Mouse (Mus musculus): ENCODE results near the gene Tmod3. TPM values are rescaled to one million over a fixed set of nuclear protein-coding genes. Genes with fewer than 3 reads are reported as not detected.

Gene Tmod3
- polyA plus RNA-seq (2012; rRNA removed), result 53.7 and 62.4 TPM in 2 replicates

DNA sequence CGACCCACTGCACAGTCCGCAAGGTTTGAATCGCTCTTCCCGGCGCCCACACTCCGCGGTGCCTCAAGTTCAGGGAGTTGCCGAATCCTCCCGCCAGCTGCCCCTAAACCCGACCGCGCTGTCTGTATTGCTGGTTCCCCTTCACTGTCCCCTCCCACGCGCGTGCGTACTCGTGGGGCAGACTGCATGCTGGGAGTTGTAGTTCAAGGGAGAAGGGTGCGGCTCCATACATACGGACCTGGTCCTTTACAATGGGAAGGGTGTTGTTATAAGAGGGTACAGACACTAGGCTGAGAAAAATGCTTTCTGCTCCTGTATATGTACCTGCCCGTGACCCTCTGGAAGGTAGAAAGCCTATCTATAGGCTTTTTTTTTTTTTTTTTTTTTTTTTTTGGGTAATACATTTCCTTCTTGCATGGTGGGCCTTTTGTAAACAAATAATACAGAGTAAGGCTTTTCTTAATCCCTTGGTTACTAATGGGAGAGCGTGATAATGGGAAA lies at the start of gene Tmod3:
Gene Tmod3, minus strand, starts transcription at position 146 of the 501 bp plus-strand sequence.
- DNase-seq (ENCODE audit: extremely low spot score in 1 of 2, low spot score in 1 of 2), result peak; percentile 88 to 98

- DNase-seq (ENCODE audit: extremely low spot score in 1 of 2, low spot score in 1 of 2), result no peak
Measured at GRCm38 (mm10) chr9:75607496-75607895, 48.0 kb upstream of the Tmod3 start.

DNA sequence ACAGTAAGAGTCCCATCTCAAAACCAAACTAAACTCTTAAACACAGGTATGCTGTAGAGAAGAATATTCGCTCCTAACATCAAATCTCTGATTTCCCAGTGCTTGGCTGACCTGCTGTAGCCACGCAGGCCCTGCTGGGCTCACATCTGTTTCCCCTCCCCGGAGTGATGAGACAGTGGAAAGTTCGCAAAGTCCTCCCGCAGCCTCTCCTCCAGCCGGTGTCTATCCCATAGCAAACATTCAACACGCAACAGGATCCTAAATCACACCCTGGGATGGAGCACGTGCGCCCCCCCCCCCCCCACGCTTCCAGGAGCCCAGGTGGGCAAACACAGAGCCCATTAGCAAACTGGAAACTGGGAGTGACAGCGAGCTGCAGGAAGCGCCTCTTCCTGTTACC lies 42.1 kb upstream of the Tmod3 start:
- DNase-seq (ENCODE audit: extremely low spot score in 1 of 2, low spot score in 1 of 2), result no peak

DNA sequence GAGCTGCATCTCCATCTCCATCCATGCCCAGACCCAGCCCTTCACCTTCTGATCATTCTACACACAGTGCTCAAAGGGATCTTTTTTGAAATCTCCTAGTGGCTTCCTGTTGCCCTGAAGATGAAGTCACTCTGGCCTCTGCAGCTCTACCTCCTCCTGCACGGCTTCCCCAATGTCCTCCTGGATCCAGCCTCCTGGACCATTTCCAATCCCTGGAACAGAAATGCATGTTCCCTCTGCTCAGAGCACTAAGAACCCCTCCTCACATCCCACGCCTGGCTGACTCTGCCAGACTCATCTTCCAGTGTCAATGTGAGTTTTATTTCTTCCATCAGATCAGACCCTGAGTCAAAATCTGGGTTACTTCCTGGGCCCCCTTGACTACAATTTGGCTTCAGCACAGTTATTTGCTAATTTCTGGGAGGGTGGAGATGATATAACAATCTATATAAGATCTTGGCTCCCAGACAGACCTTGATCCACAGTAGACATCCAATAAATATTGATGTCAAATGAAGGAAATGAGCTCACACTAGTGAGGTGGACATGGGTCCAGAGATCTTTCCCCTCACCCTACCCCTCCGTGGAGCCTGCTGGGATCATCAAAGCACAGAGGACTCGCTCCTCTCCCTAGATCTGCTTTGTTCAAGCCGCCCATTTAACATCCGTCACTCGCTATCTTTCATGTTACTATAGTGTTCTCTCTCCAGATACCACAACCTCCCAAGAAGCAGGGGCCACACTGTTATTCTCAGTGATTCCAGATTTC lies 40.9 kb upstream of the Tmod3 start:
- peak in 1 of 2 experiments; percentile 76 for DNase-seq (ENCODE audit: extremely low spot score in 1 of 2, low spot score in 1 of 2)

GRCm38 (mm10) chr9:75599191-75599841 lies 39.9 kb upstream of the Tmod3 start:
- DNase-seq (ENCODE audit: extremely low spot score in 1 of 2, low spot score in 1 of 2), result peak in 1 of 2 experiments; percentile 59

GRCm38 (mm10) chr9:75597596-75597995 lies 38.1 kb upstream of the Tmod3 start:
- peak in 1 of 2 experiments; percentile 28 for DNase-seq (ENCODE audit: extremely low spot score in 1 of 2, low spot score in 1 of 2)

- DNase-seq (ENCODE audit: extremely low spot score in 1 of 2, low spot score in 1 of 2), result no peak
Measured at GRCm38 (mm10) chr9:75597036-75597435, 37.6 kb upstream of the Tmod3 start.

- DNase-seq (ENCODE audit: extremely low spot score in 1 of 2, low spot score in 1 of 2), result peak in 1 of 2 experiments; percentile 61
Measured at GRCm38 (mm10) chr9:75593481-75593880, 34.0 kb upstream of the Tmod3 start.

GRCm38 (mm10) chr9:75589850-75590790 lies 30.7 kb upstream of the Tmod3 start:
- DNase-seq (ENCODE audit: extremely low spot score in 1 of 2, low spot score in 1 of 2), result no peak

GRCm38 (mm10) chr9:75581694-75582350 lies 22.4 kb upstream of the Tmod3 start:
- no peak for DNase-seq (ENCODE audit: extremely low spot score in 1 of 2, low spot score in 1 of 2)

DNA sequence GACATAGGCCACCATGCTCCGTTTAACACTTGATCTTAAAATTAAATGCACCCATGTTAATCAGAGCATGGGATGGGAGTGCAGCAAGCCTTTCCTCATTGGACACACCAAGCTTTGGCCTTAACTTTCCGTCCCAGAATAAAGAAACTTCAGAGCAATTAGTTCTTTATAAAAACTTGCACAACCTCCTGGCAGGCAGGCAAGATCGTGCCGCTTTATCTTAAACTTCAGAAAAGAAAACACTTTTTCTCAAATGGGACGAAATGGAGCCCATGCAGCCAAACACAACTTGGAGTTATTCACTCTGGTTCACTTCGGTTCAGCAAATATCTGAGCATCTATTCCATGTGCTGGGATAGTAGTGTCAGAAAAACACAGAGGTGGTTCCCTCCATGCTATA lies 19.9 kb upstream of the Tmod3 start:
- DNase-seq (ENCODE audit: extremely low spot score in 1 of 2, low spot score in 1 of 2), result no peak

GRCm38 (mm10) chr9:75571036-75571942 lies 11.8 kb upstream of the Tmod3 start:
- DNase-seq (ENCODE audit: extremely low spot score in 1 of 2, low spot score in 1 of 2), result no peak

DNA sequence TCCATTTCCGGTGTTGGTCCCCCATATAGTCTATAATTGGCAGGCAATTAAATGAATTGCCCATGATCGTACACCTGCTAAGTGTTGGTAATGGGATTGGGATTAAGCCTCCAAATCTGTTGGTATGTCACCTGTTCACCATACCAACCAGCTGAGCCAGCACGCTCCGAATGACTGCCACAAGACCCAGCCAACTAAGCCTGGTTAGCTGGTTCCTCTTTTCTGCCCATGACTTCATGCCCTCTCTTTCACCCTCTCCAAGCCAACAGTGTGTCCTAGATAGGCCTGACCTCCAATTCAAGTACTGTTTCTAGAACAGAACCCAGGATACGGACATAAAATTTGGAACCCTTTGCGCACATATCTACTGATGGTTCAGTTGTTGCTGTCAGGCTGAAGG lies 8.9 kb upstream of the Tmod3 start:
- no peak for DNase-seq (ENCODE audit: extremely low spot score in 1 of 2, low spot score in 1 of 2)

DNA sequence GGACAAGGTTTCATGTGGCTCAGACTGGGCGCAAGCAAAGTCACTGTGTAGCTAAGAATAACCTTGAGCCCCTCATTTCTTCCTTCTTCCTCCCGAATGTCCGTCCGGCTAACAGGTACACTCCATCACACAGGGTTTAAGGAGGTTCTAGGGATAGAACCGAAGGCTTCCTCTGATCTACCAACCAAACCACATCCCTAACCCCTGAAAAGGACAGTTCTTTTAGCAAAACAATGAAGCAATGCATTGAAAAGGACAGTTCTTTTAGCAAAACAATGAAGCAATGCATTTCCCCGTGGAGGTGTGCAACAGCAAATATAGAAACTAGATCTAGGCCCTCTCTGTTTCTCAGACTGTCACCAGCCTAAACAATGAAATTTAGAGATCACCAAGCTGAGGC lies 5.4 kb upstream of the Tmod3 start:
- no peak for DNase-seq (ENCODE audit: extremely low spot score in 1 of 2, low spot score in 1 of 2)

- DNase-seq (ENCODE audit: extremely low spot score in 1 of 2, low spot score in 1 of 2), result no peak
Measured at GRCm38 (mm10) chr9:75563622-75564021, 4.2 kb upstream of the Tmod3 start.

- no peak for DNase-seq (ENCODE audit: extremely low spot score in 1 of 2, low spot score in 1 of 2)
Measured at GRCm38 (mm10) chr9:75563176-75563575, 3.7 kb upstream of the Tmod3 start.

- DNase-seq (ENCODE audit: extremely low spot score in 1 of 2, low spot score in 1 of 2), result no peak
Measured at GRCm38 (mm10) chr9:75561040-75561669, 1.7 kb upstream of the Tmod3 start.

DNA sequence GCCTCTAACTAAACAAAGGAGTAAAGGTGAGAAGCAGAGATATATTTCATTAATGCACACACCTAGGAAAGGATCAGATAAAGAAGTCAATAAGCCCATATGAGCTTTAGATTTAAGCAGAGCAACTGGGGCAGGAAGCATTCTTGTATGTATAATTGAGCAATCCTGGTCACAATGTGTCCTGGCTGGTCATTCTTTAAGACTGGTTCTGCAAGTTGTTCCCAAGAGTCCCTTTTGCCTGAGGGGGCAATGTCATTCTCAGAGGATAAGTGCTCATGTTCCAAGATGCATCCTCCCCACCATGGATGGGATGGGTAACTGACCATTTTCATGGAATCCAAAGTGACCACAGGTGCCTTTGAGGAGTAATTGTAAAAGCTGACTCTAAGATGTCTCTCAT lies 896 bp upstream of the Tmod3 start:
- DNase-seq (ENCODE audit: extremely low spot score in 1 of 2, low spot score in 1 of 2), result no peak

Data from frontal cortex, adult 2 months (tissue).